Mouse (Mus musculus): ENCODE data around the gene Musk.
"Not testable (repeated sequence)": the region's sequence is repeated elsewhere in the genome, so short reads cannot be mapped to it uniquely, and the experiment has no call there.

Gene Musk

DNA sequence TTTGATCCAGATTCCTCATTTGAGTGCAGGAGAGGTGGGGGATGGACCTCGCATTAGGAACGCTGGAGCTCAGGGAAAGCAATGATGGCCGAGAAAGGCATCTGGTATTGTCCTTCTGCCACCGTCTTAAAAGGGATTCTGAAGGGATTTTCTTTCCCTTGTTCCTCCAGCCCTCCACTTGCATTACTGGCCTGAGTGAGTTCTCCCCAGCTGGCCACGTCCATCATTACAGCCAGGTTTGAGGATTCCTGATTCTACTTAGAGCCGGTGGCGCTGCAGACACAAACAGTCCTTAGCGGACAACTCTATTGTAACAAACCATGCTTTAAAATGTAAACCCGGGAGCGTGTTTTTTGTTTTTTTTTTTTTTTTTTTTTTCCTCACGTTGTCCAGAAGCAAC is at the start of gene Musk:
Musk (plus strand) TSS at position 274 of the 400 bp plus-strand sequence.
- DNase-seq (ENCODE audit: low read depth, low spot score), result no peak

DNA sequence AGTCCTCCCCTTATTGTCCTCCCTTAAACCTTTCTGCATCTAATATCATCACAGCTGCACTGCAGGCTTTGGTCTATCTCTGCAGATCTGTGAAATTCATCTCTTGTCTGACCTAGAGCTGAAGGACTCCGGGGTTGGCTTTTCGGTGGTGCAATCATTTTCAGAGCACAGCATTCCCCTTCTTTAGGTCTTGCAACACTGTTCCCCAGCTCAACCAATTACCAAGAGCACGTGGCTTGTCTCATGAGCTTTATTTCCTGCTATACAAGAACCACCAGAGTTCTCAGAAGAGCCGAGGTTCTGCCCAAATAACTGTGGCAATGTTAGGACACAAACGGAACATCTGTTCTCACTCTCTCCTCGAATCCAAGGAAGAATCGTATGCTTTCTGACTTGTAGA is 45.3 kb upstream of the Musk start:
- no peak for DNase-seq (ENCODE audit: low read depth, low spot score)

DNA sequence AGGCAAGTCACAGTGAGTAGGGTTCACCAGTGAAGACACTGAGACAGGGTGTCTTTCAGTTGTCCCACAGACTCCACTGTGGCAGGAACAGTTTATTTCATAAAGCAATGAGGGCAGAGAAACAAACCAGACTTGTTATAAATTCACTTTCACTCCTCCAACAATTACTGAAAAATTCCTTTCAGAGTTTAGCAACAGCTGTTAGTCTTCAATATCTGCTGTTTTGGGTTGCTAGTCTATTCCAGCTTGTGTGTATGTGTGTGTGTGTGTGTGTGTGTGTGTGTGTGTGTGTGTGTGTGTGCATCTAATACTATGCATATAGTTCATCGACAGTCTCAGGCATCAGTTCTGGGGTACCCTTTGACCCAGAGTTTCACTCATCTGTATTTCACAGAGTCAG is 40.2 kb upstream of the Musk start:
- no peak for DNase-seq (ENCODE audit: low read depth, low spot score)

DNA sequence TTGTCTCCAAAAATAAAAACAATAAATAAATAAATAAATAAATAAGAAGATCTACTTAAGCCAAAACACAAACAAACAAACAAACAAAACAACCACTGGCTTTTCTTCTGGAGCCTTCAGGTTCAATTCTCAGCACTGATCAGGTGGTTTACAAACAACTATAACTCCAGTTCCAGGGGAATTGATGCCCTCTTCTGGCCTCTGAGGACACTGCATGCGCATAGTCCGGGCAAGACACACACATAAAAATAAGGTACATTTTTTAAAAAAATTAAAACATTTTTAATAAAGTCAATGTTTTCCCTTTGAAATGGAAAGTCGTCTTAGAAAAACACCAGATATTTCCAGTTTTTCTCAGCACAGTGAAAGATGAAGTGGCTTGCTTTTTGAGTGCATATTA is 33.4 kb upstream of the Musk start:
- no peak for DNase-seq (ENCODE audit: low read depth, low spot score)

DNA sequence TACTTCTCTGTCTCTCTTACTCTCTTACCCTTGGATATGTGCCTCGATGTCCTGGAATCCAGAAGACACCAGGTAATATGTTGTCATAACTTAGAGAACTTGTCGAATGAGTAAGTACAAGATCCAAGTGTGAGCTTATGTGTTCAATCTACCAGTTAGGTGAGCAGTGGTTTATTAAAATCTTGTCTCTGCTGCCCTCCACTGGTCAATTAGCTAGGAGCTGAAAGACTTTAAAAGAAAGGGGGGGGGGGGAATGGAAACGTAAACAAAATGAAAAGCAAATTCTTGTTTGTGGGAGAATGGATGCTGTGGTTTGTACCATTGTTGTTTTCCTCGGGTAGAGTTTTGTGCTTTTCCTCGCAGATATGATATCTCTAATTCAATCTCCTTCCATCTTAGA is 32.4 kb upstream of the Musk start:
- peak; percentile 67 for DNase-seq (ENCODE audit: low read depth, low spot score)

DNA sequence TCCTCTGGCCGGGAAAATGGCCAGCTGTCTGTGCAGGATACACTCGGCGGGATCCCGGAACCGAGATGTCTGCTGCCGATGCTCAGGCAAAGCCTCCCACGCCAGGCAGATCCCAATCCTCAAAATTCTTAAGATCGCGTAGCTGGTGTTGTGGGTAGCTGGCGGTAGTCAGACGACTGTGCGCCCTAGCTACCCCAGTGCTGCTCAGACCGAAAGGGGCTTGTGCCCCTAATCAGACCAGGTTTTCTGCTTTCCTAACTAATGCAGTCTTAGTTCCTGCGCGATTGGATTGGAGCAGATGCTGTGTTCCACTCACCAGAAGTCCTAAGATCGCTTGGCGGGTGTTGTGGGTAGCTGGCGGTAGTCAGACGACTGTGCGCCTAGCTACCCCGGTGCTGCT is 25.0 kb upstream of the Musk start:
- not testable (repeated sequence) for DNase-seq (ENCODE audit: low read depth, low spot score)

DNA sequence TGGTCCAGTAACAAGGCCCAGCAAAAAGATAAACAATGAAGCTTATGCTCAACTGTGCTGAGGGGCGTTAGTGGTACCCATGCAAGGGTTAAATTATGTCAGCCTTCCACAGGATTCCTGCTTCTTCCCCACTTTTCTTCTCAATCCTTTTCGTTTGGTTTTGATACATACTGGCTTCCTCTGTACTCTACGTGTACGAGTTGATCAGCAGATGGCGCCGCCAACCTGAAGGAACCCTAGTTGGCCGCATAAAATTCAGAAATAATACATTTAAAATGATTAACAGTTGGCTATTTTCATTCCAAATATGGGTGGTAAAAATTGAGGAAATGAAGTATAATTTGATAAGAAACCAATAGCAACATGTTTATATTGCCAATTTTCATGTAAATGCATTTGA is 19.5 kb upstream of the Musk start:
- DNase-seq (ENCODE audit: low read depth, low spot score), result no peak

DNA sequence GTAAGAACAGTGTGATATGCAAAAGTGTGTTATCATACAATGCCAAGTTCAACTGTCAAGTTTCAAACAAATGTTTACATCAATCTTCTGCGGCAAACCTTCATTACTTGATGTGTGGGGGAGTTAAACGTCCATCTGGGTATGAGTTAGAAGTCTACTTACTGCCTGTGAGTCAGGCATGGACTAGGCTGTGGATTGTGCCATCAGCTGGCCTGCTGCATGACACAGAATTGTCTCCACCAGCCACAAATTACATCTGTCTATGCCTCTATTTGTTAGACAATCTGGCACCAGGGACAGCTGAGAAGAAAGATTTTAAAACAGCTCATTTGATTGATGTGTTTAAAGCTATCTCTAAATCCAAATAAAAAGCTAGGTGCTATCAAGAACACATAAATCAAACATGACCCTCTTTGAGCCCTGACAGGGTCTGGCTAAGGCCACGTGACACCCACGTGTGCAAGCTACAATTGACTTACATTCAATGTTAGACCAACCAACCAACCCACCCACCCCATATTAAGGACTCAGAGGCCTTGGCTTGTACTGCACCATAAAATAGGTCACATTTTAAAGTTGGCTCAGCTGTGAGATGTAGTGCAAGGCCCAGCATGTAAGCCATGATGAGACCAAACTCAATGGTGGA is 16.7 kb upstream of the Musk start:
- DNase-seq (ENCODE audit: low read depth, low spot score), result no peak

DNA sequence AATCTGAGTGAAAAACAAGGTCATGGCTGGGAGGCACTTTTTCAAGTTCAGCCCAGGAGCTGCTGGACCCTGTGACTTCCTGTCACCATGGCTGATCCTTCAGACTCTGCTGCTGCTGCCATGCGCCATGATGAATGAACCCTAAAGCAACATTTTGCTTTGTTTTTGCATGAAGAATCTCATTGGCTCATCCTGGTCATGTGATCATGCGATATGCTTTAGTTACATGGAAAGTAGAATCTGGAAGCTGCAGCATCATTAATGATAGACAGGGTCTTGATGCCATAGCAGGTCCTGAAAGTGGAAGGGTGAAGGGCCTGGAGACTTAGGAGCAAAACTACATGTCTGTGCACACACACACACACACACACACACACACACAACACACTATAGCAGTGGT is 15.8 kb upstream of the Musk start:
- no peak for DNase-seq (ENCODE audit: low read depth, low spot score)

DNA sequence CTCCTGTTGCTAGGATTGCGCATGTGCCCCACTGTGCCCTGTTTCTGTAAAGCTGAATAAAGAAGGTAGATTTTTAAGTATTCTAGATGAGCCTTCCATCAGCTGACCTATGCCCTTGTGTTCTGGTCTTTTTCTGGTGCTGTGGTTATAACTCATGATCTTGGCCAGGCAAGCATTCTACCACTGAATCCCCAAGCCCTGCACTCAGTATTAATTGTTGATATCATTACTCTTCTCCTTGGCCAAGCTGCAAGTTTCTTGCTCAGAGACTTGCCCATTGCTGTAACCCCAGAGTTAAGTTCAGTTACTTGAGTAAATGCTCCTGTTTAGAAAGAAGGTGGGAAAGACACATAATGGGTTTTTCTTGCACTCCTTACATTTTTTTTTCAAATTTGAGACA is 14.8 kb upstream of the Musk start:
- no peak for DNase-seq (ENCODE audit: low read depth, low spot score)

DNA sequence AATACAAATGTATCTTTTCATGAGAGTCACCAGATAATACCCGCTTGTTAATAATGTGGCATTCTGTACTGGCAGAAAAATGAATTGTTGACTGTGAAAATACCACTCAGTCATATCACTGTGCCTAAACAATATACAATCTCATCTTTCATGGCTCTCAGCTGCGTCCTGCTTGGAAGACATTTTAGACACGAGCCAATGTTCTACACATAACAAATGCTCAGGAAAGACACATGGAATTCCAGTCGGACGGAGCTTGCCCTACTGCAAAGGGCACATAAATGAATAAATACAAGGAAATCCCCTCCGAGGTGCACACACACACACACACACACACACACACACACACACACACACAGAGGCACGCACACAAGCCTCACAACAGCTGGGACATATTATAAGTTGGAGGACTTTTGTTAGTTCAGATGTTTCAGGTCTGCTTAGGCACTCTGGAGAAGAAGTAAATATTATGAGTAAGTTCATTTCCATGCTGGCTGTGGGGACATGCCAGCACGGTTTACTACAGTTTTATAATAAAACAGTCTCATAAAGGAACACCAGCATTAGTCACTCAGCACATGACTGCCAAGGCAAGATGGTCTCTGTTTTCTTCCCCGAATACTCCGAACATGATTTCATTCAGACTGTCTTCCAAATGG is 14.1 kb upstream of the Musk start:
- DNase-seq (ENCODE audit: low read depth, low spot score), result no peak

DNA sequence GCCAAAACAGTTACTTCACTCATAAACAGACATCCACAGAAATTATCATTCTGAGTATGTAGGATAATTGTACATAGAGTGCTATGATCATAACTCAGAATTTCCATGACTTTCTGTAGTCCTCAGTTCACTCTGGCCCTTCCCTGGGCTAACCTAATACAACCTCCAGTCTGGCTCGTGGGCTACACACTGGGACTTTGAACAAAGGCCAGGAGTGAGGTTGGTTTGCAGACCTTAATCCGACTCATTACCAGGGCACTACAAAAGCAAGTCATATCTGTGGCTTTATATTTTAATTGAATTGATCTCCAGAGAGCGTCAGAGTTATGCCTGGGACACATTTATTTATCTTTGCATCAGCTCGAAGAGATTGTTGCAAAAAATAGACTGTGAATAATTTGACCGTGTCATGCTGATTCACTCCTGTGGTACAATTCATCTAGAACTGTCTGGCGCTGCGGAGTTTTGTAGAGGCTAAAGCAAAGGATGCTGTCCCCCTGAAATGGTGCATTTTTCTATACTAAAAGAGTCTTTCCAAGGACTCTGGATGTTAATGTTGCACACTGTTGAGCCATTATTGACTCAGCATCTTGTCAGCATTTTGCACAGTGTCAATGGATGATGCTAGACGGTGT is 10.4 kb upstream of the Musk start:
- DNase-seq (ENCODE audit: low read depth, low spot score), result no peak

DNA sequence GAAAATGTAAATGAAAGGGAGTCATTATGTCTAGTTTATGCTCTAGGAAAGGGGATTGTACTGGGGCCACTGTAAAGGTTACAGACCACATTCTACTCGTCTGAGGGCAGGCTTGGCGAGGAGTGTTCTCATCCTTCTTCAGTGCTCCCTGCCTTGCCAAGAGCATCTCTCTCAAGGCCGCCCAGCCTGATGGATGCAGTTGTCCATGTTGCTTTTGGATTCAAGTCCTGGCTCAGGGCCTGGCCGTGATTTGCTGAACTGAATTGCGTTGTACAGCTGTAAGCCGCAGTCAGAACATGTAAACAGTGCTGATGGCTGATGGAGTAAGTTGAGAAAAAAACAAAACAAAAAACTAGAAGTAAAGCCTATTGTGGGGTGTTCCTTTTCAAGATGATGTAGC is 7.4 kb upstream of the Musk start:
- DNase-seq (ENCODE audit: low read depth, low spot score), result no peak

DNA sequence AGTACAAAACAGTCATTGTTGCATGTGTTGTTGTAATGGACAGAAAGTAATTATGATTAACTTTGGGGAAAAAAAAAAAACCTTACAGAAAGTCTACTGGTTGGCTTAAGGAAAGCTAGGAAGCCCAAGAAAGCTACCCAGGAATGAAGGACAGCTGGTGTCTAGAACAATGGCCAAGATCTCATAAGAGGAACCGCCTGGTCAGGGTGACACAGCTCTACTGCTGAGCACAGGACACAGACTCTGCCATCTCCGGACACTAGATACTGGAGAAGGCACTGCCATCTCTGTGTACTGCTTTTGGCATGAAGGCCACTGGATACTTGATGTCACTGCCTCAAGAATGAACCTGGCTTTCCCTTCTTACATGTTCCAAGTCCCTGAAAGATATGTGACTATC is 5.6 kb upstream of the Musk start:
- no peak for DNase-seq (ENCODE audit: low read depth, low spot score)

DNA sequence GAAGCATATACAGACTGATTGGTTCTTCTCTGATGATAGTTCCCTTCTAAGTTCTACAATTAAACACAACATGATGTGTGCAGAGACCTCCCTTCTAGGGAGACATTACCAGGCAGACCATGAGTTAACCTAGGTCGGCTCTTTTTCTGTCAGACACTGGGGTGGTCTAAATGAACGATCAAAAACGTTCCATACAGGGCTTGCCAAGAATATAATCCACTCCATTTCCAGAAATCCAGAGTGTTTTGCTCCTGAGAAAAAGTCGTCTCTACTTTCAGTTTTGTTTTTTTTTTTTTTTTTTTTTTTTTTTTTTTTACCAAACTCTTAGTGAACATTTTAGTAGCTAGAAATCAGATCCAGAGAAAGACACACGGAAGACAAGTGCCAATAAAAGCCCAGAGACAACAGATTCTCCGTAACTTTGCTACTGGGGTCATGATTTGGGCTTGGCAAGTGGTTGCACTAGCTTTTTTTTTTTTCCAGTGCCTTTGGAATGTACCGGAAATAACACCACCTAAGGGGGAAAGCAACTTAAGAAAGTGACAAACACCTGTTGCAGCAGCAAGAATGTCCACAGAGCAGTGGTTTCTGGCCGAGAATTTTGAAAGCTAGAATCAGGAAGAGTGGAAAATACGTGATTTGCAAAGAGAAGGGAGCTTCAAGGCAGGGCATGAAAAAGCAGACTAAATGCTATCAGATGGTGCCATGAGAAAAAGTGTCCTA is 769 bp downstream of the Musk start:
- no peak for DNase-seq (ENCODE audit: low read depth, low spot score)

DNA sequence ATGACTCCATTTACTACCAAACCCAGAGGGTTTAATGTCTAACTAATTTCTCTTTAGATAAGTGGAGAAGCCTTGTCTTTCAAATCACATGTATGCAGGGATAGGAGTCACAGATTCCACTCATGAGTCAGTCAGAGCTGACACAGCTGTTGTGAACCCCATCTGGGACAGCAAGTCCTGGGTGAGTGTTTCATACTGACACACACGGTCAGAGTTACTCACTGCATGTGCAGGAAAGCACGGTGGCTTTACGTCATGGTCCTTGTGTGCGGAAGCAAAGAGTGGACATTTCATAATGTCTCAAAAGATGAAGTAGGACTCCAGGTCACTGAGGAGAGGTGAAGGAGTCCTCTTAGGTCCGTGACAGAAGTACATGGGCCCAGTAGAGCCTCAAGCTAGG is 3.0 kb downstream of the Musk start:
- no peak for DNase-seq (ENCODE audit: low read depth, low spot score)

DNA sequence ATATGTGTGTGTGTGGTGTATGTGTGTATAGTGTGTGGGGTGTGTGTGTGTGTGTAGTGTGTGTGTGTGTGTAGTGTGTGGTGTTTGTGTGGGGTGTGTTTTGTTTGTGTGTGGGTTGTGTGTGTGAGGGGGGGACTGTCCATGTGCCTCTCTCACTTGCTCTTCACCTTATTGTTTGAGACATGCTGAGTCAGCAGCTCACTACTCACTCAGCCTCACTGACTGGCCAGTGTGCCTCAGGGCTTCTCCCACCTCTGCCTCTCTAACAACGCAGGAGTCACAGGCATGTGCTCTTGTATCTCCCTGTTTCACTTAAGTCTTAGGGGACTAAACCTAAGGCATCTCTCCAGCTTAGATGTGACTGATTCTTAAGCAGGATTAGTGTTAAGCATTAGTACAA is 6.1 kb downstream of the Musk start:
- no peak for DNase-seq (ENCODE audit: low read depth, low spot score)

DNA sequence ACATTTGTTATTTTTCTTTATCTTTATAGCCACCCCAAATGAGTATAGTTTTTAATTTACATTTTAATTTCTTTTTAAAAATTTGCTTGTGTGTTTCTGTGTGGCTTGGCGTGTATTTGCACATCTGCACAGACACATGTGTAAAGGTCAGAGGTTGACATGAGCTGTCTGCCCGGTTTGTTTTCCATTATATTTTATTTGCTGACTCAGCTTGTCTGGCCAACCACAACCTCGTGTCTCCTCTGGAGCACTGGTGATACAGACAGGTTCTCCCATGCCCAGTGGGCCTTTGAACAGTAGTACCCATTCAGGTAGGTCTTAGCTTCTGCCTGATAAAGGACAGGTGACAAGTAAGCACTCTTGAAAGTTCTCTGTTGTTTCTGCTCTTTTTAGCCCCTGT is 7.3 kb downstream of the Musk start:
- no peak for DNase-seq (ENCODE audit: low read depth, low spot score)

DNA sequence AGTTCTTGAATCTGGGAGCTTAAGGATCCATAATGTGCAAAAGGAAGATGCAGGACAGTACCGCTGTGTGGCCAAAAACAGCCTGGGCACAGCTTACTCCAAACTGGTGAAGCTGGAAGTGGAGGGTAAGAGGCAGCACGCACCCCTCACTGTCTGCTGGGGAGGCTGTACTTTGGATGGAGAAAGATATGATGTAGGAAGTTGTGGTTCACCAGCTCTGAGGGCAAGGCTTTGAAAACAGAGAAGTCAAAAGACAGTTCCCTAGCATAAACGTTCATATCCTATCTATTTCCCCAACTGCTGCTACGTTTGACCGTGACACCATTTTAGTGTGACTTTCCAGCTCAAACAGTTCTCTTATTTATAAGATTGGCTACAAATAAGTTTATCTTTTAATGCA is 18.1 kb downstream of the Musk start:
- no peak for DNase-seq (ENCODE audit: low read depth, low spot score)

DNA sequence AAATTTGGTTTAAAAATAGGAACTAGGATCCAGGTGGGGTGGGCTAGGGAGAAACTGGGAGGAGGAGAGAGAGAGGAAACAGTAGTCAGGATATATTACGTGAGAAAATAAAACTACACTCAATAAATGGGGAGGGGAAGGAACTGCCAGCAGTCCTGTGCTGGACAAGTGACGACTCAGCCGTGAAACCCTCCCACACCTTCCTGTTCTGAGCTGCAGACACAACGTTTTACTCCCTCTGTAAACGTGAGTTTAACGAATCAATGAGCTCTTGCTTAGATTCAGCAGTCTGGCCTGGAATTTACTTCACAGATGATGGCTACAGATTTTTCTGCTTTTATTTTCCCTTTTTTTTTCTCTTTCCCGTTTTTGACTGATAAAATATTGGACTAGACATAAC is 18.8 kb downstream of the Musk start:
- DNase-seq (ENCODE audit: low read depth, low spot score), result no peak

DNA sequence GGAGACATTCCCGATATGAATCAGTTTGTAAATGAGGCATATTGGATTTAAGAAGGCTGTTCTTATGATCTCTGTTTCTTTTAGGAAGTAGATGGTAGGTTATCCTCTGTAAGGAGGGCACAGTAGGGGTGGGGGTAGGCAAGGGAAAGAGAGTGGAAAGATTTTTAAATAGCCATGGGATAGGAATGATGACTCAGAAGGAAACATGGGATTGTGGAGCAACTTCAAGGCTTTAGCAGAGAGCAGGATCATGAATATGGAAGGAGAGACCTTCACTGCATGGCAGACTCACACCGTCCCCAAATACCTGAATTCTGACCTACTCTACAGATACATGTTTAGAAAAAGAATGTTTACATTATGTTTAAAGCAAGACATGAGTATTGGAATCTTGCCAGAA is 21.7 kb downstream of the Musk start:
- no peak for DNase-seq (ENCODE audit: low read depth, low spot score)

DNA sequence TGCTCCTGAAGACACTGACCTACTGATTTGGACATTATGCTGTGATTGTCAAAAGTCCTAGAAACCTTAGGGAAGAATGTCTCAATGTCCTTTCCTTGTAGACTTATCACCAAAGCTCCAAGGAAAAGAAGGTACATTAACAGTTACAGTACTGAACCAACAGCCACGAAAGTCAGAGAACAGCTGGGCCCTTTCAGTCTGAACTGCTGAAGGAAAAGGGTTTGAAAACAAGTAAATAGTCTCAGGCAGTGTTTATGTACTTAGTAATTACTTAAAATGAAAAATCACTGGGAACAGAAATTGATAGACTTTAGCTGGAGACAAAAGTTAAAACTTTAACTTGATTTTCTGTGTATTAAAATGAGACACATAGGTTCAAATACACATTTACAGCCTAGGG is 27.6 kb downstream of the Musk start:
- DNase-seq (ENCODE audit: low read depth, low spot score), result no peak
